Mouse (Mus musculus) limb, embryonic 12.5 days (tissue): ENCODE data around the gene Mak. TPM values are rescaled to one million over a fixed set of nuclear protein-coding genes. Genes with fewer than 3 reads are reported as not detected.

Source experiments
- ATAC-seq: fragments of 200-750 bp; cut with Nextera tagmentation; 2 replicates; pipeline ENCODE4 v1.8.0; 2017; ENCODE audit warnings: low read depth, moderate TSS enrichment; ENCODE audit not compliant: insufficient number of reproducible peaks, insufficient read depth, low FRiP score, low TSS enrichment
- H3K27ac ChIP-seq: fragments of 300-500 bp; sonication (generic); 2 replicates; pipeline ENCODE4 v1.5.1; 2016; ENCODE audit warnings: mild to moderate bottlenecking, moderate library complexity
- H3K27me3 ChIP-seq: fragments of 300-500 bp; sonication (generic); 2 replicates; pipeline ENCODE4 v1.6.1; 2016; ENCODE audit warnings: mild to moderate bottlenecking, moderate library complexity
- H3K36me3 ChIP-seq: fragments of 300-500 bp; sonication (generic); 2 replicates; pipeline ENCODE4 v1.6.1; 2016; ENCODE audit warnings: mild to moderate bottlenecking, moderate library complexity
- H3K4me1 ChIP-seq: fragments of 300-500 bp; sonication (generic); replicated peaks from 2 replicates; pipeline ENCODE4 v1.6.1; 2016
- H3K4me2 ChIP-seq: fragments of 300-500 bp; sonication (generic); 2 replicates; pipeline ENCODE4 v1.6.1; 2016; ENCODE audit warnings: mild to moderate bottlenecking, moderate library complexity
- H3K4me3 ChIP-seq: fragments of 300-500 bp; sonication (generic); replicated peaks from 2 replicates; pipeline ENCODE4 v1.5.1; 2016; ENCODE audit warnings: mild to moderate bottlenecking
- H3K9ac ChIP-seq: fragments of 300-500 bp; sonication (generic); replicated peaks from 2 replicates; pipeline ENCODE4 v1.6.1; 2016; ENCODE audit warnings: mild to moderate bottlenecking, moderate library complexity
- H3K9me3 ChIP-seq: fragments of 300-500 bp; sonication (generic); 2 replicates; pipeline ENCODE4 v1.6.1; 2016; ENCODE audit warnings: mild to moderate bottlenecking, moderate library complexity
- WGBS: fragments of 180-500 bp; shearing (Covaris S2); methylation state at CpG from one replicate; pipeline ENCODE4 v1.1.7; 2016; 5-methylcytosine and 5-hydroxymethylcytosine counted together
- polyA plus RNA-seq: library from polyadenylated mRNA; unstranded; fragments of >200 nt; fragmentation: Nextera tagmentation; extraction: Ambion mirVana; gene quantifications from 2 replicates; pipeline ENCODE4 v1.2.1, GENCODE M21; 2016

The Mak gene
- polyA plus RNA-seq, 1 experiment from 2014 or later, result 0.50 TPM

DNA sequence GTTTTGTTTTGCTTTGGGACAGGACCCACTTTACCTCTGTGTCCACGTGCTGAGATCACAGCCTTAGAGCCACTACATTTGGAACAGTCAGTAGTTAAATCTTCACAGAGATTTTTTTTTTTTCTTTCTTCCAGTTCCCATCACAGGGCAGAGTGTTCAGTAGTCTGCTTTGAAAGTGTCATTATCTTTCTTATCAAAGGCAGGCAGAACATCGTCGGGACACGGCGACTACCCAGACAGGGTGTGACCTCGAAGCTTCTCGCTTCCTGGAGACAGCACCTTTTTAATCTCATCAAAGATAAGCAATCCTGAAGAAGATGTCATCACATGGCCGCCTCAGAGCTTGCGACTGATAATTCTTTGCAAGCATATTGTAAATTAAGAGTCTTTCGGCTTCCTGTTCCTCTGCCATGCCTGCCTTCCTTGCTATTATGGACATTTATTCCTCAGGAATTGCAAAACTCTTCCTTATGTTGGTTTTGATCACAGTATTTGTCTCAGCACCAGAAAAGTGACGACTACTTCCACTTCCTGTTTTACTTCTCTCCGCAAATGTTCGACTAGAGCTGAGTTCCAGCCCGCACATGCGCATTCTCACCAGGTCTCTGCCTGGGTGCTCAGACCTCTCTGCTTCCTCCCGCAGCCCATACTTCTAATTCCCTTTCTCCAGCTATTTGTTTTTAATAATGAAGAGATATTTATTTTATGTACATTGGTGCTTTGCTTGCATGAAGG lies 18.0 kb upstream of the Mak start:
- Histone ChIP-seq H3K9me3 (no peaks in the 10 kb centered on the region), H3K36me3 (no peaks in the 10 kb centered on the region), H3K27me3 (no peaks in the 10 kb centered on the region), H3K4me2 (no peak overlapping the region), H3K9ac (no peak overlapping the region), H3K4me1 (no peaks in the 10 kb centered on the region), H3K4me3 (no peak overlapping the region), H3K27ac (no peak overlapping the region)
- no peak for ATAC-seq
- WGBS, result 73% methylated on average over 16 of the region's 16 CpGs

DNA sequence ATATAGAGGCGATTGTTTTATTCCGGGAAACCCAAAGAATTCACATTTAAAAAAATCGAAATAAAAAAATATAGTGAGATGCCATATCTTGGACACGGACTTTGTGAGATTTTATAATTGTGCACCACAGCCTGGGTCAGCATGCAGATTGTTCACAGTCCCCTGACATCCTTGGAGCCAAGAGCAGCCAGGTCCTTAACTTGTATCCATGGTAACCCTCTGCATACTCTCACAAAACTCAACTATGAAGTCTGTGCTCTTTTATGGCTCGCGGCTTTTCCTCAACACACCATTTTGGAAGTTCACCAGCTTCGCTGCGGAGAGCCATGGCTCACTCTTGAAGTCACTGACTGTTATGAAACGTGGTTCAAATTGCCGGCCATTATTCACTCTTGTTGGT lies 14.7 kb upstream of the Mak start:
- ATAC-seq, result no peak
- no peaks in the 10 kb centered on the region for H3K4me1 ChIP-seq
- no peaks in the 10 kb centered on the region for H3K36me3 ChIP-seq
- peaks cover 7% of the 10 kb centered on the region for H3K27me3 ChIP-seq
- H3K9me3 ChIP-seq, result no peaks in the 10 kb centered on the region
- H3K9ac ChIP-seq, result no peak overlapping the region
- H3K4me2 ChIP-seq, result no peak overlapping the region
- WGBS, result 86% methylated on average over 10 of the region's 10 CpGs
- H3K4me3 ChIP-seq, result no peak overlapping the region
- H3K27ac ChIP-seq, result no peak overlapping the region

DNA sequence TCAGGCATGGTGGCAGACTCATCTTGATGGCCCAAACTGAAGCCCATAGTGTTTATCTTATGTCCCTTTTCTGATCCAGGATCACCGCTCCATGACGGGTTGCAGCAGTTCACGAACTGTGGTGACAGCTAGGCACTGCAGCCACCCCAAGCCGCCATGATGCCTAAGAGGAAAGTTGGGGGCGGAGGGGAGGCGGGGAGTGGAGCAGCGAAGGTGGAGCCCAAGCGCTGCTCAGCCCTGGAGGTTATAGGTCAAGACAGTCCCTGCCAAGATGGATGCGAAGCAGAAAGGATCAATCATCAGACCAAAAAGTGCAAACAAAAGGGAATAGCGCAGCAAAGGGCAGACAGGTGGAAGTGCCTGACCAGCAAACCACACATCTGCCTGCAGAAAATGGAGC lies 11.8 kb upstream of the Mak start:
- 24% methylated on average over 10 of the region's 10 CpGs for WGBS
- Histone ChIP-seq H3K4me2 (peak overlapping the region; percentile 15; the same call in 1 of the 2 replicates), H3K36me3 (no peaks in the 10 kb centered on the region), H3K4me3 (no peak overlapping the region), H3K27ac (no peak overlapping the region), H3K27me3 (peaks cover 7% of the 10 kb centered on the region), H3K4me1 (no peaks in the 10 kb centered on the region), H3K9me3 (no peaks in the 10 kb centered on the region), H3K9ac (no peak overlapping the region)
- ATAC-seq, result no peak

- Histone ChIP-seq H3K4me2 (no peak overlapping the region), H3K4me3 (no peak overlapping the region), H3K27ac (no peak overlapping the region), H3K27me3 (peaks cover 7% of the 10 kb centered on the region), H3K9me3 (no peaks in the 10 kb centered on the region), H3K4me1 (no peaks in the 10 kb centered on the region), H3K9ac (no peak overlapping the region), H3K36me3 (no peaks in the 10 kb centered on the region)
- ATAC-seq, result no peak
These were observed 9.2 kb upstream of the Mak start for GRCm38 (mm10) chr13:41088746-41089145.

GRCm38 (mm10) chr13:41085140-41085539 lies 5.6 kb upstream of the Mak start:
- Histone ChIP-seq H3K9me3 (no peaks in the 10 kb centered on the region), H3K9ac (no peak overlapping the region), H3K4me3 (no peak overlapping the region), H3K27me3 (peaks cover 9% of the 10 kb centered on the region), H3K27ac (no peak overlapping the region), H3K4me2 (no peak overlapping the region), H3K4me1 (no peaks in the 10 kb centered on the region), H3K36me3 (no peaks in the 10 kb centered on the region)
- ATAC-seq, result no peak
- WGBS, result 18% methylated on average over 2 of the region's 2 CpGs

DNA sequence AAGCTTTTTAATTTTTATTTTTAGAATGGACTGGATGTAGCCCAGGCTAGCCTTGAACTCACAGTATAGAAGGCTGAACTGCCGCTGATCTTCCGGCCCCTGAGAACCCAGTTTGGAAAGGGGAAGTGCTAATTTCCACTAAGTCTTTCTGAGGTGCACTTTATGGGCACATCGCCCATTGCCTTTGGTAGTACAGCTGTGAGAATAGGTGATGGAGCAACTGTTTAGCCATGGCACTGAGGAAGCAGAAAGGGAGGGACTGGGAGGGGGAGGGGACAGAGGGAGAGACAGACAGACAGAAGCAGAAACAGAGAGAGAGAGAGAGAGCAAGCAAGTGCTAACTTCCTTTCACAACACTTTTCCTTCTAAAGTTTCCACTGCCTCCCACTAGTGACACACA lies 5.0 kb upstream of the Mak start:
- WGBS, result 88% methylated on average over 3 of the region's 3 CpGs
- H3K27me3 ChIP-seq, result peaks cover 9% of the 10 kb centered on the region
- no peak for ATAC-seq

DNA sequence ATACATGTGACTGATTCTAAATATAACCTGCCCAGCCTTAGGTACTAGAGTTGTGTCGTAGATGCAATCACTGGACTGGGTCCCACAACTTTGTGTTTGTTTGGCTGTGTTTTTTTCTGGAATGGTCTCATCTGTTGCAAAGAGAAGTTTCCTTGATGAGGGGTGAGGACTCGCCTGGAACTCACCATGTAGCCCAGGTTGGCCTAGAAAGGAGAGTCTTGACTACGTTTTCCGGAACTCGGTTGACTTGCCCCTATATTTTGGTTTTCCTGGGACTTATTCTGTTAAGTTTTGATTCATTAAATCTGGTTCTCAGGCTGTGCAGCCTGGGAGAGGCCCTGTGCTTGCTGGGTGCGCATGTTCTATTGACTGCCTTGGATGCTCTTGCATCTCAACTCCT lies 1.2 kb upstream of the Mak start:
- no peak for ATAC-seq
- peaks cover 38% of the 10 kb centered on the region for H3K27me3 ChIP-seq

More for the DNA sequence above, 5.0 kb upstream of the Mak start:
- Histone ChIP-seq H3K36me3 (no peaks in the 10 kb centered on the region), H3K4me3 (no peak overlapping the region), H3K9ac (no peak overlapping the region), H3K27ac (no peak overlapping the region), H3K9me3 (no peaks in the 10 kb centered on the region), H3K4me2 (no peak overlapping the region), H3K4me1 (no peaks in the 10 kb centered on the region)

GRCm38 (mm10) chr13:41079859-41080258 lies 353 bp upstream of the Mak start:
- ATAC-seq, result no peak
- WGBS, result 64% methylated on average over 5 of the region's 5 CpGs
- Histone ChIP-seq H3K27ac (no peak overlapping the region), H3K4me2 (no peak overlapping the region), H3K9me3 (no peaks in the 10 kb centered on the region), H3K36me3 (no peaks in the 10 kb centered on the region), H3K4me1 (peaks cover 6% of the 10 kb centered on the region), H3K4me3 (no peak overlapping the region), H3K9ac (no peak overlapping the region), H3K27me3 (peaks cover 38% of the 10 kb centered on the region)

More for the DNA sequence above, 1.2 kb upstream of the Mak start:
- WGBS, result 90% methylated on average over 6 of the region's 6 CpGs
- Histone ChIP-seq H3K4me1 (peaks cover 6% of the 10 kb centered on the region), H3K4me2 (no peak overlapping the region), H3K27ac (no peak overlapping the region), H3K36me3 (no peaks in the 10 kb centered on the region), H3K4me3 (no peak overlapping the region), H3K9ac (no peak overlapping the region), H3K9me3 (no peaks in the 10 kb centered on the region)

DNA sequence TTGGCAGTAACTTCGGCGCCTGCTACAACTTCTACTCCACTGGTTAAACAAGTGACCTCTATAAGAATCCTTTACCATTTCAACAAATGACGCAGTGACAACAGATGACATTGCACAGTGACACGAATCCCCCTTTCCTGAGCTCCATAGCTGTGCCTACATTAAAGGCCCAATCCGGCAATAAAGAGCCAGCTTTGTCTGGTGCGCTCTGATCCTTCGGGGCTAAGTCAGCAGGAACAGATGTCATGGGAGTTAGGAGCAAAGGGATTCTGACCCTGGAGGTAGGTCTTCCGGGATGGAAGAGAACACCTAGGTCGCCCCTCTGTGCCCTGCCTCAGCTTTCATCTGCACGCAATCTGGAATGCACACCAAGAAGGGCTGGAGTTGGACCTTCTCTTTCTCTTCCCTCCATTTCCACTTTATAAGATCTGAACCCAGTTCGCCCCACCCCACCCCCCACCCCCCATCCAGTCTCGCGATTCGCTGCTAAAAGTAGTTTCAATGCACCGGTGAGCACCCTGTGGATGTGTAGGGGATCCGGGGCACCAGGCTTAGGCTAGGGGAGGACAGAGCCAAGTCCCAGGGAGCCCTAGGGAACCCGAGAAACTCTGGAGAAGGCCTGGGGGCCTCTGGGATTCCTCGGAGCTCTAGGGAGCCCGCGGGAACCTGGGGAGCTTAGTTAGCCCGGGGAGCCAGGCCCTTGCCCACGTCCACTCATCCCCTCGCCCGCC lies 651 bp downstream of the Mak start:
- no peaks in the 10 kb centered on the region for H3K9me3 ChIP-seq
- H3K4me2 ChIP-seq, result peak overlapping the region; percentile 88
- peaks cover 38% of the 10 kb centered on the region for H3K27me3 ChIP-seq
- H3K4me1 ChIP-seq, result peaks cover 6% of the 10 kb centered on the region
- H3K9ac ChIP-seq, result peak overlapping the region; percentile 59
- H3K4me3 ChIP-seq, result peak overlapping the region; percentile 53
- ATAC-seq, result 0 out of 2 replicates have a peak, but pooled peaks have one; percentile 15
- no peak overlapping the region for H3K27ac ChIP-seq
- H3K36me3 ChIP-seq, result no peaks in the 10 kb centered on the region
- 5% methylated on average over 24 of the region's 24 CpGs for WGBS

DNA sequence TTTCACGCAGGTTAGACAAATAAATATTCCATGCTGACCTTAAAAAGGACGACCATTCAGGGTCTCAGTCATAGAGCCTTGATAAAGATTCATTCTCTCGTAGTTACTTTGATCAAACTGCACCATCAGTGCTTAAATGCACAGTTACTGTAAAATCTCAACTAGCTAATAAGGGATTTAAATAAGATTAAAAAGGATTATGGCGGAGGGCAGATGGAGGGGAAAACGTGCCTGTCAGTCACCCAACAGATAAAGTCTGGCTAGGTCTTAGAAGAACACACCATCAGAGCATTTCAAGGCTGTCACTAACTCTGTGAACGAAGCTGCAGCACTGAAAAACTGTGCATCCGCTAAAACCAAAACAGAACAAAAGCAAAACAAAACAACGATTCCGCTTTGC lies 1.6 kb downstream of the Mak start:
- Histone ChIP-seq H3K9me3 (no peaks in the 10 kb centered on the region), H3K9ac (no peak overlapping the region), H3K4me3 (no peak overlapping the region), H3K27ac (no peak overlapping the region), H3K27me3 (peaks cover 38% of the 10 kb centered on the region), H3K36me3 (no peaks in the 10 kb centered on the region), H3K4me2 (no peak overlapping the region), H3K4me1 (peaks cover 6% of the 10 kb centered on the region)
- ATAC-seq, result no peak
- WGBS, result 69% methylated on average over 9 of the region's 9 CpGs

DNA sequence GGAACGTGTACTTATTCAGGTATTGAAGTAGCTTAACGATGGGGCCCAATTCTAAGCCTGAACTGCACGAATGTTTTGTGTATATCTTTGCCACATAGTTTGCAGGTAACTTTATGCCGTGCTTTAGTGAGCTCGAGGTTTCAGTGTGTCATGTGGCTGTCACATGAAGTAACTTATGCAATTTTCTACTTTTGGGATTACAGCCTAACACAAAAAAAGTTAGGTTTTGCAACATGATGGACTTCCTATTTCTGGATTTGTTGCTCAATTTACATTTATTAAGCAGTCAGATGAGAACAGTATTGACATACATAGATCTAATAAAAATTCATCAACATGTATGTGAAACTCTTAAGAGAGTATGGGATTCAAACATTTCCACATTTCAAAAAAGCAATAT lies 5.7 kb downstream of the Mak start:
- WGBS, result 78% methylated on average over 5 of the region's 5 CpGs
- peaks cover 22% of the 10 kb centered on the region for H3K27me3 ChIP-seq
- H3K36me3 ChIP-seq, result no peaks in the 10 kb centered on the region
- H3K4me3 ChIP-seq, result no peak overlapping the region
- H3K4me2 ChIP-seq, result no peak overlapping the region
- peaks cover 2% of the 10 kb centered on the region for H3K4me1 ChIP-seq
- ATAC-seq, result no peak
- no peaks in the 10 kb centered on the region for H3K9me3 ChIP-seq
- H3K27ac ChIP-seq, result no peak overlapping the region
- no peak overlapping the region for H3K9ac ChIP-seq
